Mouse (Mus musculus): ENCODE results near the gene Rab8a. TPM values are rescaled to one million over a fixed set of nuclear protein-coding genes. Genes with fewer than 3 reads are reported as not detected.

Gene Rab8a
- total RNA-seq, 2 experiments from 2014 or later: 63.8 to 580 TPM

DNA sequence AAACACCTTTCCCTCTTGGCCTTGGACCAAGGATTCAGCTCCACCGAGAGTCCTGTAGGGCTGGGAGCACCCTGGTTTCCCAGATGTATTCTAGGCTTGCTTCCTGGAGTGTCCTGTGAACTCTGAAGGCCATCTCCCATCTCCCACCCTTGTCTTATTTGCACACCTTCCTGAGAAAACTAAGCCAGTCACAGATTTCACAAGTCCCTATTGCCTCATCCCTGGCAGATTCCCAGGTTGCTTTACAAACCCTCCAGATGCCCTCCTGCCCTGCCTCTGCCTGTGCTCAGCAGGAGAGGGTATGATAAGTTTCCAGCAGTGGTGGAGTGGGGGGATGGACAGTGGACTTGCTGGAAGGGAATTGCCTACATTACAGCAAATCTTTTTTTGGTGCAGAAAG is 14.9 kb upstream of the Rab8a start:
- ATAC-seq (ENCODE audit: poor library complexity, severe bottlenecking): no peak

GRCm38 (mm10) chr8:72146556-72146955 is 14.4 kb upstream of the Rab8a start:
- no peak for ATAC-seq (ENCODE audit: poor library complexity, severe bottlenecking)

- ATAC-seq (ENCODE audit: poor library complexity, severe bottlenecking): no peak
Observed at GRCm38 (mm10) chr8:72147266-72147665, 13.7 kb upstream of the Rab8a start.

DNA sequence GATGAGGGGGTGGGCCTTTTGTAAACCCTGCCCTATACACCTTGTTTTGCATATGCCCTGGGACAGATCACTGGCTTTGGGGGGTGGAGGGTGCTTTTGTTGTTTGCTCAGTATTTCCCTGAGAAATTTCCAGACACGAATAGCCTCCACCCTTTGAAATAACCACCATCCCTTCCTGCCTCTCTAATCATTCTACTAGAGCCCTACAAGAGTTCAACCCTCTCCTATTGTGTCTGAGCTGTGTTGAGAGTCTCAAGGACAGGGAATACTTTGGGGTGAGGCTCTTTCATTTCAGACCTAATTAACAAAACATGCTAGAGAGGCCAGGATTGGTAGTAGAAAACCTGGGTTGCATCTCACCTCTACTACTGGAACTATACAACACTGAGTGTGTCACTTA is 11.9 kb upstream of the Rab8a start:
- ATAC-seq (ENCODE audit: poor library complexity, severe bottlenecking): no peak

GRCm38 (mm10) chr8:72151418-72152078 is 9.5 kb upstream of the Rab8a start:
- ATAC-seq (ENCODE audit: poor library complexity, severe bottlenecking): peak; percentile 95

DNA sequence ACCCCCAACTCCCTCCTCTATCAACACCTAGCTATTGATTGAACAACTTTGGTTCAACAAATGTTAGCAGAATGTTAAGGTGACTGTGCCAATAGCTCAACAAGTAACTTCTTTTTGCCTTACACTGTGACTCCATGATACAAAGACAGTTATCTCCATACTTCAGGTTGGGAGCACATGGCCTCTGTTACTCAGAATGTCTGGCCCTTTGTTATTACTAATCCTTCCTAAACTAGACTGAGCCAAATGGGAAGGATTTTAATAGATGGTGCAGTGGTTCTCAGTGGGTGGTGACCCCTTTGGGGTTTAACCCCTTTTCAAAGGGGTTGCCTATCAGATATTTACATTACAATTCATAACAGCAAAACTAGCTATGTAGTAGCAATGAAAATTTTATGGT is 7.6 kb upstream of the Rab8a start:
- ATAC-seq (ENCODE audit: poor library complexity, severe bottlenecking): no peak

DNA sequence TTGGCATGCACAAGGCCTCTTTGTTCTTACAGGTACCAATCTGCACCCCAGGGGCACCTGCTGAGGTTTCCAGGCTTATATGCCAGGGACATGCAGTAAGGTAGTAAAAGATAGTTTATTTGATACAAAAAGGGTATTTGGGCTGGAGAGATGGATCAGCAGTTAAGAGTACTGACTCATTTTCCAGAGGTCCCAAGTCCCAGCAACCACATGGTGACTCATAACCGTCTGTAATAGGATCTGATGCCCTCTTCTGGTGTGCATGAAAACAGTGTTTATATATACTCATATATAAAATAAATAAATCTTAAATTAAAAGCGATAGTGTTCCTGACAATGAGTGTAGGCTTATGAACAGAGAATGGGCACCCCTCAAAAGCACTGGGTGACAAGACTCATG is 2.9 kb upstream of the Rab8a start:
- no peak for ATAC-seq (ENCODE audit: poor library complexity, severe bottlenecking)

GRCm38 (mm10) chr8:72158726-72159125 is 2.3 kb upstream of the Rab8a start:
- no peak for ATAC-seq (ENCODE audit: poor library complexity, severe bottlenecking)

DNA sequence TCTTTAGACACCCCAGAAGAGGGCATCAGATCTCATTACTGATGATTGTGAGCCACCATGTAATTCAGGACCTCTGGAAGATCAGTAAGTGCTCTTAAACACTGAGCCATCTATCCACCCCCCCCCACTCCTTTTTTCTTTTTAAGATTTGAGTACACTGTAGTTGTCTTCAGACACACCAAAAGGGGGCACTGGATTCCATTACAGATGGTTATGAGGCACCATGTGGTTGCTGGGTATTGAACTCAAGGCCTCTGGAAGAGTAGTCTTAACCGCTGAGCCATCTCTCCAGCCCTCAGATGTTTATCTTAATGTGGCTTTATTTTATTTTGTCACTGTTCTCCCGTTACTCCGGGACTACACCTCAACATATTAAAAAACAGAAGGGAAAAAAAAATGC is 993 bp upstream of the Rab8a start:
- no peak for ATAC-seq (ENCODE audit: poor library complexity, severe bottlenecking)

- ATAC-seq (ENCODE audit: poor library complexity, severe bottlenecking): no peak
Observed at GRCm38 (mm10) chr8:72162821-72163220, 1.8 kb downstream of the Rab8a start.

- ATAC-seq (ENCODE audit: poor library complexity, severe bottlenecking): peak; percentile 96
Observed at GRCm38 (mm10) chr8:72169098-72169668, 8.2 kb downstream of the Rab8a start.

DNA sequence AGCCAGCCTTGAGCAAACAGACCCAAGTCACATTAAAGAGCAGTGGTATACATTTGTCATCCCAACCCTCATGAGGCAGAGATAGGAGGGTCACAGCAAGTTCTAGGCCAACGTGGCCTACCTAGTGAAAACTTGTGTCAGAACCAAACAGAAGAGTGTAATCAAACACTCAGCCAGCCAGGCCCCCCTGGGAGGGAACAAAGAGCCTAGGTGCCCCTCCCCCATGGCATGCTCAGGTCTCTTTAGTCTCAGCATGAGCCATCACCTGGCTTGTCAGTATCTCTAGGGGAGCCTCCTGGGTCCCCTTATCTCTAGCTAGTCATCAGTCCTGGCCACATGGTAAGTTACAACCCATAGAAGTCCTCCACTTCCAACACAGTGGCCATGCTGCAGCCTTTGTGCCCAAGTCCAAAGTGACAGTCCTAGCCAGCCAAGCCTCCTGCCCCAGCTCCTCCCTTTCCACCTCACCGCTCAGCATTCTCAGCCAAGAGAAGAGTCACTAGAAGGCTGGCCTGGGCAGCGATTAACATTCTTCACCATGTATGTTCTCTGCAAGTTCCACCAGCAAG is 8.8 kb downstream of the Rab8a start:
- peak; percentile 2; the same call in 1 of the 2 replicates for ATAC-seq (ENCODE audit: poor library complexity, severe bottlenecking)

DNA sequence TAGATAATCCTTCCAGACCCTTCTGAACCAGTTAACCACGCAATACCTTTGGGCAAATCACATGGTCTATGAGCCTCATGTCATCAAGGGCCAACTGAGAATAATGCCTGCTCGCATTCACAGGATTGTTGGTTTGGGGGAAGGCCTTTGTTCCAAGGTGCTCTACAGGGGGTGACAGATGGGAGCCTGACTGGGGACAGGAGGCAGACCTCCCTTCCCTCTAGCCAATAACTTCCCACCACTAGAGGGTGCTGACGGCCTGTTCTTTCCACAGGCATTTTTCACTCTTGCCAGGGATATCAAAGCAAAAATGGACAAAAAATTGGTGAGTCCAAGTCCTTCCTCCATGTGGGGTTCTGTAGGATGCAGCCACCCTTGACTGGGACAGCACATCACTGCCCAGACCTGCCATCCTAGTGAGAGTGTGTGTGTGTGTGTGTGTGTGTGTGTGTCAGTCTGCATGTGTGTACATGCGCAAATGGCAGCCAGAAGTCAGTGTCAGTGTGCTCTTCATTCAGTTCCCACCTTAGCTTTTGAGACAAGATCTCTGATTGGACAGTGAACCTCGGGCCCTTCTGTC is 16.4 kb downstream of the Rab8a start:
- ATAC-seq (ENCODE audit: poor library complexity, severe bottlenecking): peak; percentile 83

GRCm38 (mm10) chr8:72183554-72184202 is 22.7 kb downstream of the Rab8a start:
- peak; percentile 92 for ATAC-seq (ENCODE audit: poor library complexity, severe bottlenecking)

DNA sequence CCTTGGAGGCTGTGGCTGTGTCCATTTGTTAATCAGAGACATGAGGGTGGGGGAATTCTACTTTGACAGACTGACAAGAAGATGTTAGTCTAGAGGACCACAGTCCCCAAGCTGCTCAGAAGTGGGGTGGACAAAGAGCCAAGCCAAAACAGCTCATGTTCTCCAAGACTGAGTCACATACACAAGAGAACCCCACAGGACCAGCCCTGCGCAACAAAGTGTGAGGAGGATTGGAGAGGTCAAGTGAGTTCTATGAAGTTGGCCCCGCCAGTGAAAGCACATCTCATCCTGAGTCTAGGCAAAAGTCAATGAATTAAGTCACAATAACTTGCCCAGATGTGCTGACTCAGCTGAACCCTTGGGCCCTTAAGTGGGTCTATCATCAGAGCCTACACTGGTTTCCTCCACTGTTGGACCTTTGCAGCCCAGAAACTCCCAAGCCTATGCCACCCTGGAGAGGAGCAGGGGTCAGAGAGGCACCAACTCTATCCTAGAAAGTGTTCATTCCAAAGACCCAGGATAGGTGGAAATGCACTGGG is 26.9 kb downstream of the Rab8a start:
- ATAC-seq (ENCODE audit: poor library complexity, severe bottlenecking): no peak

- ATAC-seq (ENCODE audit: poor library complexity, severe bottlenecking): peak; percentile 96
Observed at GRCm38 (mm10) chr8:72189417-72190214, 28.6 kb downstream of the Rab8a start, which contains the start of gene Hsh2d. Gene Hsh2d (plus strand): TSS chr8:72189638.

DNA sequence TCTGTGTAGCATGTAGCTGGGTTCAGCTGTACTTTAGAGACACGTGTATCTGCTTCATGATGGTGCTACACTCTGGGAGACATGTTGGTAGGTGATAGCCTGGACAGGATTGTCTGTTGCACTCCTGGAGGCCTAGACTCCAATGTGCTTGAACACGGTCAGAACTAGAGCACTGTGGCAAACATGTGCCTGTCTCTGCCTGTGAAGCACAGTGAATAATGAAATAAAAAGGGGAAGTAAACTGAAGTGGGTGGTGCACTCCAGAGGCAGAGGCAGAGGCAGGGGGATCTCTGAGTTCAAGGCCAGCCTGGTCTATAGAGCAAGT is 29.2 kb downstream of the Rab8a start:
- ATAC-seq (ENCODE audit: poor library complexity, severe bottlenecking): peak; percentile 75

DNA sequence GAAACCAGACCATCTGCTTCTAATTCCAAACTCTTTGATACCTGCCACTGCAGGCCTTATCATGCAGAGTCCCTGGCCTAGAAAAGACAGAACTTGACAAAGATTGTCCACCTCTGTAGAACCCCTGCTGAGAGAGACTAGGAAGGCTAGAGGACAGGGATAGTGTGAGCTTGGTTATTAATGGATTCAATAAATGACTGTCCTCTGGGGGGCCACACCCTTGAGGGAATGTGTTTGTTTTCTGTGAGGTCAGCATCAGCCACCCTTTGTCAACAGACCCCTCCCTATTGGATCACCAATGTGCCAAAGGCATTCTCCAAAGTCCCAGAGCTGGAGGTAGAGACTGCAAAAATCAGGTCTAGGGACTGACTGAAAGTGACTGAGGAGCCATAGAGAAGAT is 31.1 kb downstream of the Rab8a start:
- ATAC-seq (ENCODE audit: poor library complexity, severe bottlenecking): no peak

- ATAC-seq (ENCODE audit: poor library complexity, severe bottlenecking): peak; percentile 81
Observed at GRCm38 (mm10) chr8:72197997-72198396, 37.0 kb downstream of the Rab8a start.

GRCm38 (mm10) chr8:72208582-72208981 is 47.6 kb downstream of the Rab8a start:
- ATAC-seq (ENCODE audit: poor library complexity, severe bottlenecking): no peak

DNA sequence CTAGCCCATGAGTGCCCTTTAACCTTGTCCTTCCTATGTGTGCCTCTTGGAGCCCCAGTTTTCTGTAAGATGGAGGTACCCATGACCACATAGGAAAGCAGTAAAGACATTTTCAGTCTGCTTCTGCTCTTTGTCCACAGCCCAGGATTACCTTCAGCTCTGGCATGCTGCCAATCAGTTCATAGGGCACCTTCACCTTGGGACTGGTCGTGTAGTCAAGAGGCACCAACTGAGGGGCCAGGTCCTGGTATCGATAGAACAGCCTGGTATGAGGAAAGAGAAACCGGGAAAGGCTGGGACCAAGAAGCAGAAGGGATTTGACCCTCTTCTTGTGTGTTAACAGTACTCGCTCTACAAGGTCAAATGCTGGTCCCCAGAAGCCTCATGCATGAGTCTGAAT is 49.2 kb downstream of the Rab8a start:
- no peak for ATAC-seq (ENCODE audit: poor library complexity, severe bottlenecking)
